Mouse (Mus musculus) embryonic facial prominence, embryonic 12.5 days (tissue): ENCODE results near the gene Syngr4. TPM values are rescaled to one million over a fixed set of nuclear protein-coding genes. Genes with fewer than 3 reads are reported as not detected.
A peak's percentile ranks its signal among the peaks of the same experiment; 100 is the strongest.
"Not testable (repeated sequence)": the region's sequence is repeated elsewhere in the genome, so short reads cannot be mapped to it uniquely, and the experiment has no call there.

Experiments used
- ATAC-seq: fragments of 200-750 bp; cut with Nextera tagmentation; 2 replicates; pipeline ENCODE4 v1.8.0; 2017; ENCODE audit not compliant: insufficient number of reproducible peaks, insufficient read depth, low FRiP score, low TSS enrichment
- H3K27ac ChIP-seq: fragments of 300-500 bp; sonication (generic); 2 replicates; pipeline ENCODE4 v1.5.1; 2016; ENCODE audit warnings: mild to moderate bottlenecking
- H3K27me3 ChIP-seq: fragments of 300-500 bp; sonication (generic); 2 replicates; pipeline ENCODE4 v1.6.1; 2016; ENCODE audit warnings: mild to moderate bottlenecking, moderate library complexity
- H3K36me3 ChIP-seq: fragments of 300-500 bp; sonication (generic); 2 replicates; pipeline ENCODE4 v1.6.1; 2016; ENCODE audit warnings: mild to moderate bottlenecking
- H3K4me1 ChIP-seq: fragments of 300-500 bp; sonication (generic); 2 replicates; pipeline ENCODE4 v1.6.1; 2016
- H3K4me2 ChIP-seq: fragments of 300-500 bp; sonication (generic); replicated peaks from 2 replicates; pipeline ENCODE4 v1.6.1; 2016; ENCODE audit warnings: mild to moderate bottlenecking, moderate library complexity
- H3K4me3 ChIP-seq: fragments of 300-500 bp; sonication (generic); 2 replicates; pipeline ENCODE4 v1.5.1; 2016; ENCODE audit warnings: mild to moderate bottlenecking
- H3K9ac ChIP-seq: fragments of 300-500 bp; sonication (generic); 2 replicates; pipeline ENCODE4 v1.6.1; 2016; ENCODE audit warnings: mild to moderate bottlenecking, moderate library complexity
- H3K9me3 ChIP-seq: fragments of 300-500 bp; sonication (generic); 2 replicates; pipeline ENCODE4 v1.6.1; 2016; ENCODE audit warnings: mild to moderate bottlenecking, moderate library complexity
- WGBS: fragments of 180-500 bp; shearing (Covaris S2); methylation state at CpG from one replicate; pipeline ENCODE4 v1.1.7; 2016; 5-methylcytosine and 5-hydroxymethylcytosine counted together
- polyA plus RNA-seq: library from polyadenylated mRNA; unstranded; fragments of >200 nt; fragmentation: Nextera tagmentation; extraction: Ambion mirVana; gene quantifications from 2 replicates; pipeline ENCODE4 v1.2.1, GENCODE M21; 2016

Syngr4 gene
- polyA plus RNA-seq, 1 experiment from 2014 or later, result 0.82 TPM

GRCm38 (mm10) chr7:45909145-45909544 lies 12.6 kb upstream of the Syngr4 start:
- peaks cover 23% of the 10 kb centered on the region for H3K36me3 ChIP-seq
- WGBS, result 91% methylated on average over 16 of the region's 16 CpGs
- H3K27ac ChIP-seq, result no peak overlapping the region
- no peak for ATAC-seq
- no peak overlapping the region for H3K4me3 ChIP-seq
- no peak overlapping the region for H3K9ac ChIP-seq
- H3K27me3 ChIP-seq, result no peaks in the 10 kb centered on the region
- H3K4me1 ChIP-seq, result 0 out of 2 replicates have a peak, but pooled peaks cover under 1% of the 10 kb centered on the region
- no peaks in the 10 kb centered on the region; the same call in 1 of the 2 replicates for H3K9me3 ChIP-seq
- H3K4me2 ChIP-seq, result no peak overlapping the region

GRCm38 (mm10) chr7:45908384-45908783 lies 11.9 kb upstream of the Syngr4 start:
- H3K9me3 ChIP-seq, result peaks cover 4% of the 10 kb centered on the region; the same call in 1 of the 2 replicates
- H3K27ac ChIP-seq, result no peak overlapping the region
- H3K36me3 ChIP-seq, result peaks cover 23% of the 10 kb centered on the region
- ATAC-seq, result no peak
- no peak overlapping the region for H3K9ac ChIP-seq
- no peak overlapping the region for H3K4me3 ChIP-seq
- no peaks in the 10 kb centered on the region for H3K27me3 ChIP-seq
- H3K4me2 ChIP-seq, result no peak overlapping the region
- no peaks in the 10 kb centered on the region for H3K4me1 ChIP-seq

GRCm38 (mm10) chr7:45906622-45907021 lies 10.1 kb upstream of the Syngr4 start:
- no peaks in the 10 kb centered on the region for H3K4me1 ChIP-seq
- peaks cover 4% of the 10 kb centered on the region; the same call in 1 of the 2 replicates for H3K9me3 ChIP-seq
- no peak for ATAC-seq
- no peak overlapping the region for H3K27ac ChIP-seq
- H3K36me3 ChIP-seq, result peaks cover 23% of the 10 kb centered on the region
- 82% methylated on average over 9 of the region's 9 CpGs for WGBS
- H3K4me3 ChIP-seq, result no peak overlapping the region
- no peak overlapping the region for H3K4me2 ChIP-seq
- H3K27me3 ChIP-seq, result no peaks in the 10 kb centered on the region
- no peak overlapping the region for H3K9ac ChIP-seq

- Histone ChIP-seq H3K4me2 (no peak overlapping the region), H3K36me3 (peaks cover 5% of the 10 kb centered on the region; the same call in 1 of the 2 replicates), H3K27ac (no peak overlapping the region), H3K4me1 (0 out of 2 replicates have a peak, but pooled peaks cover 6% of the 10 kb centered on the region), H3K9me3 (peaks cover 4% of the 10 kb centered on the region; the same call in 1 of the 2 replicates), H3K9ac (no peak overlapping the region), H3K27me3 (no peaks in the 10 kb centered on the region), H3K4me3 (no peak overlapping the region)
- ATAC-seq, result no peak
- 81% methylated on average over 12 of the region's 12 CpGs for WGBS
Observed at GRCm38 (mm10) chr7:45902481-45903002, 6.0 kb upstream of the Syngr4 start.

GRCm38 (mm10) chr7:45901562-45901961 lies 5.0 kb upstream of the Syngr4 start:
- 48% methylated on average over 5 of the region's 5 CpGs for WGBS
- H3K36me3 ChIP-seq, result no peaks in the 10 kb centered on the region
- H3K27ac ChIP-seq, result no peak overlapping the region
- no peak overlapping the region for H3K9ac ChIP-seq
- H3K4me3 ChIP-seq, result no peak overlapping the region
- ATAC-seq, result no peak
- H3K4me2 ChIP-seq, result no peak overlapping the region
- H3K9me3 ChIP-seq, result peaks cover 4% of the 10 kb centered on the region; the same call in 1 of the 2 replicates
- no peaks in the 10 kb centered on the region for H3K27me3 ChIP-seq
- H3K4me1 ChIP-seq, result 0 out of 2 replicates have a peak, but pooled peaks cover 8% of the 10 kb centered on the region

- H3K9ac ChIP-seq, H3K4me3 ChIP-seq, H3K36me3 ChIP-seq, H3K4me1 ChIP-seq, H3K27me3 ChIP-seq, ATAC-seq, H3K9me3 ChIP-seq, H3K27ac ChIP-seq: not testable (repeated sequence)
- H3K4me2 ChIP-seq, result peak overlapping the region; percentile 81
- 62% methylated on average over 4 of the region's 4 CpGs for WGBS
Observed at GRCm38 (mm10) chr7:45898125-45898524, 1.6 kb upstream of the Syngr4 start.

- WGBS, result under 1% methylated on average over 19 of the region's 19 CpGs
Observed at GRCm38 (mm10) chr7:45897258-45897757, 794 bp upstream of the Syngr4 start.

GRCm38 (mm10) chr7:45895931-45896516 lies 490 bp downstream of the Syngr4 start:
- Histone ChIP-seq H3K4me3 (0 out of 2 replicates have a peak overlapping the region, but pooled peaks have one; percentile 18), H3K27me3 (no peaks in the 10 kb centered on the region), H3K9ac (peak overlapping the region; percentile 27; the same call in 1 of the 2 replicates), H3K27ac (peak overlapping the region; percentile 60; the same call in 1 of the 2 replicates), H3K4me1 (peaks cover 8% of the 10 kb centered on the region; the same call in 1 of the 2 replicates), H3K4me2 (peak overlapping the region; percentile 43), H3K9me3 (no peaks in the 10 kb centered on the region), H3K36me3 (no peaks in the 10 kb centered on the region)
- WGBS, result 71% methylated on average over 6 of the region's 6 CpGs
- ATAC-seq, result peak; percentile 32

More at GRCm38 (mm10) chr7:45897258-45897757, 794 bp upstream of the Syngr4 start:
- Histone ChIP-seq H3K27me3 (no peaks in the 10 kb centered on the region), H3K9me3 (no peaks in the 10 kb centered on the region), H3K4me1 (peaks cover 8% of the 10 kb centered on the region; the same call in 1 of the 2 replicates), H3K27ac (peak overlapping the region; percentile 75), H3K9ac (peak overlapping the region; percentile 56), H3K4me3 (peak overlapping the region; percentile 53), H3K36me3 (no peaks in the 10 kb centered on the region), H3K4me2 (peak overlapping the region; percentile 81)
- peak; percentile 67 for ATAC-seq

- no peaks in the 10 kb centered on the region for H3K27me3 ChIP-seq
- no peaks in the 10 kb centered on the region for H3K36me3 ChIP-seq
- no peaks in the 10 kb centered on the region for H3K9me3 ChIP-seq
- peaks cover 4% of the 10 kb centered on the region; the same call in 1 of the 2 replicates for H3K4me1 ChIP-seq
- ATAC-seq, result no peak
- WGBS, result 89% methylated on average over 2 of the region's 2 CpGs
- H3K27ac ChIP-seq, result no peak overlapping the region
- no peak overlapping the region for H3K4me3 ChIP-seq
- H3K9ac ChIP-seq, result no peak overlapping the region
- no peak overlapping the region for H3K4me2 ChIP-seq
Observed at GRCm38 (mm10) chr7:45892651-45893050, 3.9 kb downstream of the Syngr4 start.

- Histone ChIP-seq H3K4me3 (no peak overlapping the region), H3K9me3 (no peaks in the 10 kb centered on the region), H3K4me1 (no peaks in the 10 kb centered on the region), H3K27ac (no peak overlapping the region), H3K36me3 (peaks cover 31% of the 10 kb centered on the region), H3K4me2 (no peak overlapping the region), H3K9ac (no peak overlapping the region), H3K27me3 (no peaks in the 10 kb centered on the region)
- ATAC-seq, result no peak
- 62% methylated on average over 3 of the region's 3 CpGs for WGBS
Observed at GRCm38 (mm10) chr7:45887246-45887645, 9.3 kb downstream of the Syngr4 start.

- Histone ChIP-seq H3K36me3 (peaks cover 89% of the 10 kb centered on the region), H3K9ac (no peak overlapping the region), H3K27ac (no peak overlapping the region), H3K4me2 (no peak overlapping the region), H3K27me3 (no peaks in the 10 kb centered on the region), H3K4me3 (no peak overlapping the region), H3K9me3 (no peaks in the 10 kb centered on the region), H3K4me1 (no peaks in the 10 kb centered on the region)
- 97% methylated on average over 2 of the region's 2 CpGs for WGBS
- ATAC-seq, result no peak
Observed at GRCm38 (mm10) chr7:45881011-45881410, 15.5 kb downstream of the Syngr4 start.

GRCm38 (mm10) chr7:45880531-45880930 lies 16.0 kb downstream of the Syngr4 start:
- Histone ChIP-seq H3K27me3 (no peaks in the 10 kb centered on the region), H3K9me3 (no peaks in the 10 kb centered on the region), H3K36me3 (peaks cover 93% of the 10 kb centered on the region), H3K4me3 (no peak overlapping the region), H3K9ac (no peak overlapping the region), H3K4me1 (no peaks in the 10 kb centered on the region), H3K4me2 (no peak overlapping the region), H3K27ac (no peak overlapping the region)
- 91% methylated on average over 4 of the region's 4 CpGs for WGBS
- no peak for ATAC-seq
